25 mouse cellular contexts compared by ENCODE assay signal in the genomic region with DNA sequence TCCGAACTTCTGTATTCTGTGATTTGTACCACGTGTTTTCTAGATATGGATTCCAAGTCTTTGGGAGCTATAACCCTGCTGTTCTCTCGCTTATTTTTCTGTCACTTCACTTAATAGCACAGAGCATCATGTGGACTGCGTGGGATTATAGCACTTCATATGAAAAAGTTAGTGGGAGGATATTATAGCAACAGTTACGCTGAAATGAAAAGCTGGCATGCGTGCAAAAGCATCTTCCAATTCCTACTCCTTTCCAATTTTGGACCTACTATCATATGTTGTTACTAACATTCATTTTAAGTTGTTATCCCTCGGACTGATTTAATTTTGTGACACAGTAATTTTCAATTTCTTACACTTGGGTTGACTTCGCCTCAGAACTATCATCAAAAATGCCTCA.
DNase-seq lines count a peak whose midpoint lies in the region; ATAC-seq and TF ChIP-seq lines count a peak whose summit lies in the region.
"Had no signal": no experiment of that assay in that cellular context is flagged by ENCODE, and none has a peak within 500 bp of the region (broad histone marks: within the 10 kb centered on the region; RNA-seq: fewer than 3 reads in every experiment).

No protein-coding gene starts in this region.

- H3K27ac ChIP-seq in forebrain, postnatal 0 days (ENCODE audit: low read depth, low read length), result no peak overlapping the region
- no peak overlapping the region for H3K27ac ChIP-seq in forebrain, embryonic 12.5 days
- H3K27ac ChIP-seq: forebrain, embryonic 10.5 days; hindbrain, embryonic 10.5 days; hindbrain, postnatal 0 days; kidney, postnatal 0 days; liver, embryonic 14.5 days; midbrain, embryonic 15.5 days; neural tube, embryonic 15.5 days had no signal

- no peak for TF ChIP-seq CTCF in forebrain, postnatal 0 days (IDR thresholded peaks at IDR 0.05; ENCODE audit: low read depth)

- no peak overlapping the region for H3K4me2 ChIP-seq in forebrain, postnatal 0 days (ENCODE audit: low read depth)
- no peak overlapping the region for H3K4me2 ChIP-seq in forebrain, embryonic 12.5 days
- H3K4me2 ChIP-seq: midbrain, embryonic 15.5 days; neural tube, embryonic 15.5 days had no signal

- H3K36me3 ChIP-seq in forebrain, postnatal 0 days (ENCODE audit: insufficient read depth), result no peaks in the 10 kb centered on the region
- no peaks in the 10 kb centered on the region for H3K36me3 ChIP-seq in forebrain, embryonic 12.5 days (replicated peaks)
- H3K36me3 ChIP-seq: forebrain, embryonic 10.5 days; hindbrain, embryonic 10.5 days; midbrain, embryonic 15.5 days; neural tube, embryonic 15.5 days had no signal

- peak; percentile 21 for DNase-seq in forebrain, postnatal 0 days
- DNase-seq in layer of hippocampus, adult 9-10 months (ENCODE audit: low spot score), result peak; percentile 67
- DNase-seq in left cerebral cortex, postnatal 14 days (ENCODE audit: low spot score in 2 of 2), result peak; percentile 46 to 61
- DNase-seq in right cerebral cortex, postnatal 36 days (ENCODE audit: low spot score in 2 of 2), result peak; percentile 14 to 22
- no peak for DNase-seq in ovary, postnatal 10 days (ENCODE audit: low spot score)
- DNase-seq in kidney, adult 18-20 months, result no peak
- no peak for DNase-seq in urinary bladder, postnatal 36 days (ENCODE audit: low spot score in 2 of 2)
- DNase-seq: adrenal gland, adult 8-10 months; cerebellum, postnatal 25 days; embryo, embryonic 11 days; gastrocnemius, postnatal 36 days; lung, postnatal 14 days had no signal

- peak; percentile 34 for ATAC-seq in forebrain, postnatal 0 days
- ATAC-seq in forebrain, embryonic 12.5 days (ENCODE audit: low FRiP score), result no peak
- ATAC-seq: CD4-positive, CD25-positive, alpha-beta regulatory T cell, adult 4 months; hindbrain, postnatal 0 days; intestine, postnatal 0 days; midbrain, embryonic 15.5 days; Patski had no signal

- intact Hi-C loops in left cerebral cortex, postnatal 14 days (cut with DNase I), result no loop called here

- no peak overlapping the region for H3K9ac ChIP-seq in forebrain, postnatal 0 days
- no peak overlapping the region for H3K9ac ChIP-seq in forebrain, embryonic 12.5 days
- H3K9ac ChIP-seq: liver, embryonic 14.5 days; midbrain, embryonic 15.5 days; neural tube, embryonic 15.5 days had no signal

- H3K27me3 ChIP-seq in forebrain, postnatal 0 days (ENCODE audit: insufficient read depth, low read length), result no peaks in the 10 kb centered on the region
- H3K27me3 ChIP-seq in forebrain, embryonic 12.5 days, result no peaks in the 10 kb centered on the region
- H3K27me3 ChIP-seq: megakaryocyte, embryonic 14.5 days; midbrain, embryonic 15.5 days; neural tube, embryonic 15.5 days; Patski had no signal

- 80% methylated on average over 8 of the region's 8 CpGs for WGBS in forebrain, postnatal 0 days
- WGBS in forebrain, embryonic 12.5 days, result 96% methylated on average over 8 of the region's 8 CpGs

- H3K4me3 ChIP-seq in forebrain, postnatal 0 days (ENCODE audit: low read depth, low read length), result no peak overlapping the region
- H3K4me3 ChIP-seq in forebrain, embryonic 12.5 days (replicated peaks), result no peak overlapping the region
- H3K4me3 ChIP-seq: forebrain, embryonic 10.5 days; hindbrain, embryonic 10.5 days; megakaryocyte, embryonic 14.5 days; midbrain, embryonic 15.5 days; myocyte; neural tube, embryonic 15.5 days had no signal

- no peaks in the 10 kb centered on the region for H3K9me3 ChIP-seq in forebrain, postnatal 0 days (ENCODE audit: low read length)
- H3K9me3 ChIP-seq in forebrain, embryonic 12.5 days, result no peaks in the 10 kb centered on the region
- H3K9me3 ChIP-seq: forebrain, embryonic 10.5 days; hindbrain, embryonic 10.5 days; megakaryocyte, embryonic 14.5 days; midbrain, embryonic 15.5 days; neural tube, embryonic 15.5 days had no signal

- no peaks in the 10 kb centered on the region for H3K4me1 ChIP-seq in forebrain, postnatal 0 days (ENCODE audit: insufficient read depth)
- no peaks in the 10 kb centered on the region for H3K4me1 ChIP-seq in forebrain, embryonic 12.5 days
- H3K4me1 ChIP-seq: hindbrain, embryonic 10.5 days; megakaryocyte, embryonic 14.5 days; midbrain, embryonic 15.5 days; neural tube, embryonic 15.5 days had no signal

Comparison
In these comparisons a context has a peak if more than half of its experiments do, and no peak if none do; other contexts are left out.
1. DNase-seq: peak in forebrain, postnatal 0 days (single experiment), layer of hippocampus, adult 9-10 months (single experiment), left cerebral cortex, postnatal 14 days (2 of 2) and right cerebral cortex, postnatal 36 days (2 of 2); none in ovary, postnatal 10 days (single experiment), kidney, adult 18-20 months (single experiment) and urinary bladder, postnatal 36 days (0 of 2).